Mouse (Mus musculus) gastrocnemius, postnatal 36 days (tissue): ENCODE results near the gene Mogat2. TPM values are rescaled to one million over a fixed set of nuclear protein-coding genes. Genes with fewer than 3 reads are reported as not detected.

Experiments
- DNase-seq, 2 experiments: peaks; one replicate each; pipeline ENCODE4 v3.0.0; 2022
- intact Hi-C: fragments of 180-260 bp; cut with DNase I; formaldehyde crosslinking; loops from one replicate; pipeline ENCODE4 v1.15.1; 2025
- long read RNA-seq, 2 experiments: library from polyadenylated mRNA; stranded (forward); transcript quantifications; one replicate each; pipeline ENCODE4 v2.0.0; 2021
- total RNA-seq, 2 experiments: library from RNA; stranded (reverse); gene quantifications; 2 replicates each; pipeline ENCODE4 v1.2.3; 2021

Mogat2 gene
- total RNA-seq = not detected
- long read RNA-seq, experiment 1 = 0 reads
- long read RNA-seq, experiment 2, partial matches to known transcripts = 0 of 1 reads
- long read RNA-seq, experiment 2, other reads (novel, unspliced or antisense) = 1 of 1 reads

- no peak for DNase-seq
- intact Hi-C loops = no loop called here
Measured at GRCm38 (mm10) chr7:99238417-99238816, at the start of gene Mogat2. TSS of gene Mogat2 (minus strand) at chr7:99238619.

DNA sequence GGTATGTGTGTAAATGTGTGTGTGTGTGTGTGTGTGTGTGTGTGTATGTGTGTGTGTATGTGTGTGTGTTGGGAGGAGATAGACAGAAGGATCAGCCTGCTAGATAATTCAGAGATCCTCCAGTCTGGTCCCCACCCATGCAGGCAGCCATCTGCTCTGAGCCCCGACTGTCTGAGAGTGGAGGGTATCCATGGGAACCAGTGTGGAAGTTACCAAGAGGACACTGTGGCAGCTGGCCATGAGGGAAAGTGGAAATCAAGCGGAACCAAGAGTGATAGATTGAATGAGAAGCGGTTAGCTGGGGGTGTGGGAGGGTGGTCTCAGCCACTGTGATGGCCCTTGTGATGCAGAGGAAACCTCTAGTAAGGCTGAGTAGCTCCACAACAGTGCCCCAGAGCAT lies 48.9 kb upstream of the Mogat2 start:
- no peak for DNase-seq
- intact Hi-C loops = no loop called here

- intact Hi-C loops = no loop called here
- no peak for DNase-seq
Measured at GRCm38 (mm10) chr7:99279586-99279985, 41.2 kb upstream of the Mogat2 start.

- no peak for DNase-seq
- intact Hi-C loops = no loop called here
Measured at GRCm38 (mm10) chr7:99278309-99278708, 39.9 kb upstream of the Mogat2 start.

GRCm38 (mm10) chr7:99276679-99277078 lies 38.3 kb upstream of the Mogat2 start:
- intact Hi-C loops = no loop called here
- no peak for DNase-seq

- no peak for DNase-seq
- intact Hi-C loops = no loop called here
Measured at GRCm38 (mm10) chr7:99275131-99275530, 36.7 kb upstream of the Mogat2 start.

- DNase-seq = no peak
- intact Hi-C loops = no loop called here
Measured at GRCm38 (mm10) chr7:99271630-99272029, 33.2 kb upstream of the Mogat2 start.

GRCm38 (mm10) chr7:99268951-99269945 lies 30.8 kb upstream of the Mogat2 start:
- intact Hi-C loops = no loop called here
- DNase-seq = peak in 1 of 2 experiments; percentile 11

GRCm38 (mm10) chr7:99268506-99268900 lies 30.1 kb upstream of the Mogat2 start:
- no peak for DNase-seq
- intact Hi-C loops = no loop called here

DNA sequence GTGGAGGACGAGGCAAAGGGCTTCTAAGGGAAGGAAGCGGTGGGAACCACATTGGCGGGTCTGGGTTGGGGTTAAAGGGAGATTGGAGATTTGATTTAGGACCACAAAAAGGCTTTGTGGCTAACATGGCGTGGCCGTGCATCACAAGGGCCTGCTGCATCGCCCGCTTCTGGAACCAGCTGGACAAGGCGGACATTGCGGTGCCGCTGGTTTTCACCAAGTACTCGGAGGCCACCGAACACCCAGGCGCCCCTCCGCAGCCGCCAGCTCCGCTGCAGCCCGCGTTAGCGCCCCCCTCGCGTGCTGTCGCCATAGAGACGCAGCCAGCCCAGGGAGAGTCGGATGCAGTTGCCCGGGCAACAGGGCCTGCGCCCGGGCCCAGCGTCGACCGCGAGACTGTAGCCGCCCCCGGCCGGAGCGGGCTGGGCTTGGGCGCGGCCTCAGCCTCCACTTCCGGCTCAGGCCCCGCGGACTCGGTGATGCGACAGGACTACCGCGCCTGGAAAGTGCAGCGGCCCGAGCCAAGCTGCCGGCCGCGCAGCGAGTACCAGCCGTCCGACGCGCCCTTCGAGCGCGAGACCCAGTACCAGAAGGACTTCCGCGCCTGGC lies 29.6 kb upstream of the Mogat2 start:
- DNase-seq = peak; percentile 37 to 45
- intact Hi-C loops = no loop called here

- intact Hi-C loops = no loop called here
- no peak for DNase-seq
Measured at GRCm38 (mm10) chr7:99267251-99267896, 29.0 kb upstream of the Mogat2 start, which contains the start of gene Map6. TSS of gene Map6 (plus strand) at chr7:99267447.

DNA sequence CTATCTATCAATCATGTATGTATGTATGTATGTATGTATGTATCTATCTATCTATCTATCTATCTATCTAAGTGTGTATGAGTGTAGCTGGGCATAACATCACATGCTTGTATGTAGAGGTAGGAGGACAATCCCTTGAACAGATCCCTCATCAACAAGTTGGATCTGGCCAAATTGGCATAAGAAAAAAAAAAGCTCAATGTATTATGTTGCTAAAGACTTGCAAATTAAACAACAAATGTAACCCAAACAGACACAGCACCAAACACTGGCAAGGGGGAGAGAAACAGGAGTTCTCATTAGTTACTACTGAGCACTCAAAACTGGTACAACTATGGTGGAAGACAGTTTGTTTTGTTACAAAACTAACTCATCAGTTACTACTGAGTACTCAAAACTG lies 26.2 kb upstream of the Mogat2 start:
- intact Hi-C loops = no loop called here
- DNase-seq = no peak

GRCm38 (mm10) chr7:99263509-99263908 lies 25.1 kb upstream of the Mogat2 start:
- no peak for DNase-seq
- intact Hi-C loops = no loop called here

- no peak for DNase-seq
- intact Hi-C loops = no loop called here
Measured at GRCm38 (mm10) chr7:99261900-99262299, 23.5 kb upstream of the Mogat2 start.

- intact Hi-C loops = no loop called here
- no peak for DNase-seq
Measured at GRCm38 (mm10) chr7:99255006-99255405, 16.6 kb upstream of the Mogat2 start.

DNA sequence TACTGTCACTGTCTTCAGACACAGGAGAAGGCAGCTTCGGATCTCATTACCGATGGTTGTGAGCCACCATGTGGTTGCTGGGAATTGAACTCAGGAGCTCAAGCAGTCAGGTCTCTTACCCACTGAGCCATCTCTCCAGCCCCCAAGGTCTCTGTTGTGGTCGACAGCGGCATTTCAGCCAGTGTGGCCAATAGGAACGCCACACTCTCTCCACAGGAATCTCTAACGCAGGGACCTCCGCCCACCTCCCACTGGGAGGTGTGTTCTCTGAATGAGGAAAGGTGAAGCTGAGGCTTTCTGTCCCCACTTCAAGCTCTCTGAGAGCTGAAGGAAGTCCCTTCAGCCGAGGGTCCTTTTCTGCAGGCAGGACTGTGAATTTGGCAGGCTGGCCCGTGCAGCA lies 12.0 kb upstream of the Mogat2 start:
- intact Hi-C loops = no loop called here
- DNase-seq = no peak

GRCm38 (mm10) chr7:99249582-99249911 lies 11.1 kb upstream of the Mogat2 start:
- DNase-seq = no peak
- intact Hi-C loops = loop anchor here (2.0 kb wide), 1 partner anchor 141 kb away; no protein-coding TSS in a partner anchor

GRCm38 (mm10) chr7:99248906-99249581 lies 10.6 kb upstream of the Mogat2 start:
- intact Hi-C loops = loop anchor here (2.0 kb wide), 1 partner anchor 140 kb away; no protein-coding TSS in a partner anchor
- DNase-seq = no peak

GRCm38 (mm10) chr7:99248157-99248742 lies 9.8 kb upstream of the Mogat2 start:
- intact Hi-C loops = loop anchor here (2.0 kb wide), 1 partner anchor 139 kb away; no protein-coding TSS in a partner anchor
- no peak for DNase-seq

- intact Hi-C loops = no loop called here
- no peak for DNase-seq
Measured at GRCm38 (mm10) chr7:99242097-99242496, 3.7 kb upstream of the Mogat2 start.
